Mouse (Mus musculus) MEL (cell line): Measurements from ENCODE around the gene Ugt1a2. TPM values are rescaled to one million over a fixed set of nuclear protein-coding genes. Genes with fewer than 3 reads are reported as not detected.
"Not testable (repeated sequence)": the region's sequence is repeated elsewhere in the genome, so short reads cannot be mapped to it uniquely, and the experiment has no call there.

Experiments
- DNase-seq: peaks from one replicate; pipeline ENCODE4 v3.0.0; 2011; ENCODE audit warnings: low read depth, low spot score
- H3K27ac ChIP-seq: 2 replicates; pipeline ENCODE4 v1.5.1; 2012; ENCODE audit warnings: low read depth, mild to moderate bottlenecking, control low read depth, low read length, moderate library complexity; ENCODE audit not compliant: control insufficient read depth
- H3K27me3 ChIP-seq, 2 experiments: fragments of 150-350 bp in 1 of 2; sonication (generic) in 1 of 2; 2 replicates each; pipeline ENCODE4 v1.6.1; 2012; ENCODE audit warnings: low read length in 2 of 2, mild to moderate bottlenecking in 2 of 2, improper control_type of control experiment in 1 of 2, moderate library complexity in 1 of 2; ENCODE audit not compliant: insufficient read depth in 2 of 2, control insufficient read depth in 1 of 2
- H3K36me3 ChIP-seq, 2 experiments: 2 replicates each; pipeline ENCODE4 v1.6.1; 2012 to 2014; ENCODE audit warnings: low read length in 2 of 2, improper control_type of control experiment in 1 of 2, inconsistent platforms in 1 of 2, mild to moderate bottlenecking in 1 of 2; ENCODE audit not compliant: insufficient read depth in 2 of 2, control insufficient read depth in 1 of 2
- H3K4me1 ChIP-seq, 2 experiments: fragments of 150-350 bp in 1 of 2; sonication (generic) in 1 of 2; 2 replicates each; pipeline ENCODE4 v1.6.1; 2012; ENCODE audit warnings: low read length in 2 of 2, improper control_type of control experiment in 1 of 2, mild to moderate bottlenecking in 1 of 2; ENCODE audit not compliant: insufficient read depth in 2 of 2, control insufficient read depth in 1 of 2
- H3K4me3 ChIP-seq, 2 experiments: fragments of 150-350 bp in 1 of 2; sonication (generic) in 1 of 2; 2 replicates each; pipeline ENCODE4 v1.5.1; 2012; ENCODE audit warnings: low read depth in 2 of 2, low read length in 2 of 2, mild to moderate bottlenecking in 2 of 2, moderate library complexity in 2 of 2, control low read depth in 1 of 2, improper control_type of control experiment in 1 of 2; ENCODE audit not compliant: control insufficient read depth in 1 of 2, insufficient read depth in 1 of 2
- H3K79me2 ChIP-seq: 2 replicates; pipeline ENCODE4 v1.6.1; 2012; ENCODE audit warnings: mild to moderate bottlenecking, low read length, moderate library complexity; ENCODE audit not compliant: control insufficient read depth, poor library complexity, insufficient read depth
- H3K9ac ChIP-seq: 2 replicates; pipeline ENCODE4 v1.6.1; 2012; ENCODE audit warnings: low read depth, mild to moderate bottlenecking, control low read depth, low read length, moderate library complexity; ENCODE audit not compliant: control insufficient read depth, poor library complexity, severe bottlenecking
- H3K9me3 ChIP-seq: fragments of 150-350 bp; sonication (generic); replicated peaks from 2 replicates; pipeline ENCODE4 v1.6.1; 2012; ENCODE audit warnings: mild to moderate bottlenecking, low read length, improper control_type of control experiment, moderate library complexity; ENCODE audit not compliant: insufficient read depth
- BHLHE40 ChIP-seq: IDR thresholded peaks from 2 replicates; pipeline ENCODE4 v1.6.1; 2012; ENCODE audit warnings: low read depth, mild to moderate bottlenecking, inconsistent platforms, low read length, improper control_type of control experiment, borderline replicate concordance
- CHD1 ChIP-seq: IDR thresholded peaks from 2 replicates; pipeline ENCODE4 v1.6.1; 2012; ENCODE audit warnings: low read depth, mild to moderate bottlenecking, inconsistent platforms, low read length, improper control_type of control experiment
- CTCF ChIP-seq, 3 experiments: IDR thresholded peaks in 2 of 3; conservative IDR thresholded peaks in 1 of 3; 2 replicates each; pipeline ENCODE4 v1.5.1; 2011 to 2012; ENCODE audit warnings: low read length in 3 of 3, low read depth in 2 of 3, mild to moderate bottlenecking in 2 of 3, improper control_type of control experiment in 1 of 3, inconsistent platforms in 1 of 3, mixed read lengths in 1 of 3, moderate library complexity in 1 of 3; ENCODE audit not compliant: control insufficient read depth in 1 of 3, insufficient read depth in 1 of 3, poor library complexity in 1 of 3, severe bottlenecking in 1 of 3
- E2F4 ChIP-seq: IDR thresholded peaks from 2 replicates; pipeline ENCODE4 v1.6.1; 2011; ENCODE audit warnings: low read depth, low read length, improper control_type of control experiment, borderline replicate concordance
- GATA1 ChIP-seq: IDR thresholded peaks from 2 replicates; pipeline ENCODE4 v1.6.1; 2011; ENCODE audit warnings: low read depth, low read length, improper control_type of control experiment
- MAZ ChIP-seq: IDR thresholded peaks from 2 replicates; pipeline ENCODE4 v1.6.1; 2012; ENCODE audit warnings: low read depth, mild to moderate bottlenecking, inconsistent platforms, low read length, improper control_type of control experiment
- MYB ChIP-seq: IDR thresholded peaks from 2 replicates; pipeline ENCODE4 v1.6.1; 2011; ENCODE audit warnings: mild to moderate bottlenecking, low read depth, low read length, improper control_type of control experiment
- POLR2AphosphoS5 ChIP-seq: IDR thresholded peaks from 2 replicates; pipeline ENCODE4 v1.6.1; 2012; ENCODE audit warnings: low read depth, borderline replicate concordance, mild to moderate bottlenecking, inconsistent platforms, low read length, moderate library complexity, mixed read lengths
- RAD21 ChIP-seq: IDR thresholded peaks from 2 replicates; pipeline ENCODE4 v1.6.1; 2011; ENCODE audit warnings: mild to moderate bottlenecking, low read depth, low read length, improper control_type of control experiment
- SMC3 ChIP-seq: IDR thresholded peaks from 2 replicates; pipeline ENCODE4 v1.6.1; 2011; ENCODE audit warnings: low read depth, low read length, improper control_type of control experiment
- TAL1 ChIP-seq: IDR thresholded peaks from 2 replicates; pipeline ENCODE4 v1.6.1; 2012; ENCODE audit warnings: mild to moderate bottlenecking, inconsistent platforms, low read length, moderate library complexity, mixed read lengths
- TCF12 ChIP-seq: IDR thresholded peaks from 2 replicates; pipeline ENCODE4 v1.6.1; 2014; ENCODE audit warnings: low read depth, mild to moderate bottlenecking, inconsistent platforms, low read length, improper control_type of control experiment, moderate library complexity
- UBTF ChIP-seq: IDR thresholded peaks from 2 replicates; pipeline ENCODE4 v1.6.1; 2012; ENCODE audit warnings: low read depth, mild to moderate bottlenecking, inconsistent platforms, low read length, improper control_type of control experiment, moderate library complexity, borderline replicate concordance; ENCODE audit not compliant: insufficient read depth
- USF1 ChIP-seq: IDR thresholded peaks from 2 replicates; pipeline ENCODE4 v1.6.1; 2014; ENCODE audit warnings: low read depth, mild to moderate bottlenecking, inconsistent platforms, low read length, improper control_type of control experiment, moderate library complexity
- ZKSCAN1 ChIP-seq: IDR thresholded peaks from 2 replicates; pipeline ENCODE4 v1.6.1; 2012; ENCODE audit warnings: low read depth, mild to moderate bottlenecking, inconsistent platforms, low read length, improper control_type of control experiment, moderate library complexity
- polyA plus RNA-seq, 2 experiments: library from polyadenylated mRNA; stranded (reverse) in 1 of 2; unstranded in 1 of 2; fragments of >175 nt in 1 of 2; fragments of >200 nt in 1 of 2; gene quantifications; 2 replicates each; pipeline versions ENCODE4 v1.2.1 to v1.2.4; 2012; ENCODE audit warnings: low replicate concordance in 2 of 2, low read depth in 1 of 2; ENCODE audit not compliant: insufficient read length in 2 of 2, insufficient read depth in 1 of 2, missing spikeins in 1 of 2
- total RNA-seq: library from RNA; depleted of rRNA; stranded (reverse); fragments of 300-350 nt; gene quantifications from 2 replicates; pipeline ENCODE4 v1.2.3, GENCODE M21; 2012

Gene Ugt1a2
- total and polyA plus RNA-seq, 3 experiments: not detected

DNA sequence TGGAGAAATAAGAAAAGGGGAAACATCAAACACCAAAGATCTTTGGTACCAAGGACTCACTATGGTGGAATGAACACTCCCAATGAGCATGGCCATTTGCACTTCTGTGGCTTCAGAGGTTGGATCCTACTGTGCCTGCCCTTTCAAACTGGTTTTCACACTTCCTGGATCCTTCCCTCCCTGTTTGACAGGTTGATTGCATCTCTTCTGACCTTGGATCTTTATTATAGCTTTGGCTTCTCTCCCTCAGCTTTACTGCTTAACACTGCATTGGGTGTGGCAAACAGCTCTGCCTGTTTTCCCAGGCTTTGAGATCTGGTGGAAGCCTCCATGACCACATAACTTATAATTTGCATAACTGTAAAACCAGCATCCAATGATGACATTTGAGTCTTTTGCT is 19.9 kb downstream of the Ugt1a2 start:
- Histone ChIP-seq H3K9me3 (no peaks in the 10 kb centered on the region), H3K4me1 (no peaks in the 10 kb centered on the region), H3K9ac (no peak overlapping the region), H3K4me3 (no peak overlapping the region), H3K79me2 (no peaks in the 10 kb centered on the region), H3K27ac (no peak overlapping the region), H3K27me3 (no peaks in the 10 kb centered on the region), H3K36me3 (no peaks in the 10 kb centered on the region)
- TF ChIP-seq GATA1: no peak
- TF ChIP-seq MYB: no peak
- no peak for TF ChIP-seq RAD21
- no peak for TF ChIP-seq SMC3
- TF ChIP-seq BHLHE40: no peak
- no peak for TF ChIP-seq USF1
- no peak for TF ChIP-seq TCF12
- TF ChIP-seq ZKSCAN1: no peak
- TF ChIP-seq UBTF: no peak
- TF ChIP-seq POLR2AphosphoS5: no peak
- TF ChIP-seq CHD1: no peak
- DNase-seq: no peak

DNA sequence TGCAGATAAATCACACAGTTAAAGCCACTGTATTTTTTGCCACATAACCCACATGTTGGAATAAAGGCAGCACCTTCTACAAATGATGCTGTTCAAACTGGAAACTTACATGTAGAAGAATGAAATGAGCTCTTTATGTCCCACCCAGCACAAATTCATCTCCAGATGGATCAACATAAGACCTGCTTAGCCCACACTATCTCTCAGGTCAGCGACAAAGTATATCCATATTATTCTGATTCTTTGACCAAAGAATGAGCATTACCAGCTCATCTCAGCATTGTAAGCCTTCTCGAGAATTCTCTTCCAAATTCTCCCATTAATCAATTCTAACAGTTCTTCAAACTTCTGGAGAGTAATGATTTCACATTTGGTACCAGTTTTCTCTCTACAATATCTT is 21.8 kb downstream of the Ugt1a2 start:
- DNase-seq: no peak
- Histone ChIP-seq H3K36me3 (no peaks in the 10 kb centered on the region), H3K27me3 (no peaks in the 10 kb centered on the region), H3K4me1 (no peaks in the 10 kb centered on the region), H3K9me3 (no peaks in the 10 kb centered on the region), H3K79me2 (no peaks in the 10 kb centered on the region), H3K9ac (no peak overlapping the region), H3K4me3 (no peak overlapping the region), H3K27ac (no peak overlapping the region)
- TF ChIP-seq MAZ: no peak
- no peak for TF ChIP-seq GATA1
- no peak for TF ChIP-seq MYB
- no peak for TF ChIP-seq E2F4
- no peak for TF ChIP-seq USF1
- TF ChIP-seq CTCF (IDR thresholded peaks at IDR 0.05 in 2 of 3, conservative IDR thresholded peaks at IDR 0.05 in 1 of 3; ENCODE audit: control insufficient read depth in 1 of 3, insufficient read depth in 1 of 3, low read depth in 2 of 3, low read length in 3 of 3, poor library complexity in 1 of 3, severe bottlenecking in 1 of 3): no peak
- no peak for TF ChIP-seq CHD1
- TF ChIP-seq RAD21: no peak
- TF ChIP-seq TAL1: no peak

DNA sequence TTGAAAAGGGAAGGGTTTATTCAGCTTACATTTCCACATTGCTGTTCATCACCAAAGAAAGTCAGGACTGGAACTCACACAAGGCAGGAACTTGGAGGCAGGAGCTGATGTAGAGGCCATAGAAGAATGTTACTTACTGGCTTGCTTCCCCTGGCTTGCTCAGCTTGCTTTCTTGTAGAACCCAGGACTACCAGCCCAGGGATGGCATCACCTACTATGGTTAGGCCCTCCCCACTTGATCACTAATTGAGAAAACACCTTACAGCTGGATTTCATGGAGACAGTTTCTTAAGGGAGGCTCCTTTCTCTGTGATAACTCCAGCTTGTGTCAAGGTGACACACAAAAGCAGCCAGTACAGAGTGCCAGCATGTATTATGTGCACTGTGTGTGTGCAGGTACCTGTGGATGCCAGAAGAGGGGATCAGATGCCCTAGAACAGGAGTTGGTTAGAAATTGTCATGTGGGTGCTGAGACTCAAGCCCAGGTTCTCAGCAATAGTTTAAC is 22.7 kb downstream of the Ugt1a2 start:
- not testable (repeated sequence) for H3K4me1 ChIP-seq, H3K9ac ChIP-seq, DNase-seq, H3K4me3 ChIP-seq, H3K36me3 ChIP-seq, H3K27me3 ChIP-seq, H3K79me2 ChIP-seq, H3K9me3 ChIP-seq, H3K27ac ChIP-seq
